Mouse (Mus musculus) thymus, adult 18-20 months (tissue): ENCODE measurements around the gene Ankrd11.

ENCODE experiments used
- DNase-seq, 2 experiments: peaks; one replicate each; pipeline ENCODE4 v3.0.0; 2022; ENCODE audit warnings: mixed read lengths in 2 of 2

Gene Ankrd11

DNA sequence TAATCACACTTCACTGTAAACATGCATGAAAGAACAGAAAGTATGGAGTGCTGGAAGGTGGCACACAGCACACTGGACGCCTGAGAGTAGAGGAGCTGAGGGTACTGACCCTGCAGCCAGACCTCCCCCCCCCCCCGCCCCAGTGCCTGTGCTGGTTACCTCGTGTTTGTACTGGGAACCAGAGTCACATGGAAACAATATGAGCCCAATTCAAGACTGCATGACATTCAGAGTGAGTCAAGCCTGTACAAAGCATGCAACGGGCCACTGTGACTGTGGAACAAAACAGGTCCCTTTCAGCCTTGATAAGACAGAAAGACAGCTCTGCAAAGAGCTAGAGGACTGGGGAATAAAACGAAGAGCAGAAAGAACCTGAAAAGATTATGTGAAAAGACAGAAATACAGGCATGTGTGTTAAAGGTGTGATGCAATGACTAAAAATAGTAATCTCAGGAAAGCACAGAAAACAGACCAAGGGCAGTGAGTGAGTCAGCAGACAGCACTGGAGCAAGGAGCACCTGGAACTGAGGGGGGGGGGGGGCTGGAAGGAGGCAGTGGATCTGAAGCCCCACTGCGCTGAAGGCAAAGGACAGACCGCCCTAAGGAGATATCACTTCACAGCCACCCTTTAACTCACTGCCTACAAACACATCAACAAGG, 118.5 kb downstream of the Ankrd11 start:
- DNase-seq: no peak

DNA sequence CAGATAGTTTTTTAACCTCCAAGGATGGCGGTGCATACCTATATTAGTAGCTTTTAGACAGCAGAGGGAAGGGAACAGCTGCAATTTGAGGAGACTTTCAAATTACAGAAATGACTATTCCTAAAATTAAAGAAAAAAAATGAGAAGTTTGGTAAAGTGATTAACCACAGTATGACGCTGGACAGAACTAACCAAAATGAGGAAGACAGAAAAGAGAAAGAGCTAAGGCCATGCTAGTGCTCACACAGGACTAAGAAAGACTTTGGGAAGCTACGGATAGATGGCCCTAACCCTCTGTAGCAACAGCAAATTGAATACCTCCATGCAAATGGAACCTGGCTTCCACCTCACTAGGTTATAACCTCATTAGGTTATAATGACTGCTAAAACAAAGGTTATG, 119.1 kb downstream of the Ankrd11 start:
- DNase-seq: no peak

DNA sequence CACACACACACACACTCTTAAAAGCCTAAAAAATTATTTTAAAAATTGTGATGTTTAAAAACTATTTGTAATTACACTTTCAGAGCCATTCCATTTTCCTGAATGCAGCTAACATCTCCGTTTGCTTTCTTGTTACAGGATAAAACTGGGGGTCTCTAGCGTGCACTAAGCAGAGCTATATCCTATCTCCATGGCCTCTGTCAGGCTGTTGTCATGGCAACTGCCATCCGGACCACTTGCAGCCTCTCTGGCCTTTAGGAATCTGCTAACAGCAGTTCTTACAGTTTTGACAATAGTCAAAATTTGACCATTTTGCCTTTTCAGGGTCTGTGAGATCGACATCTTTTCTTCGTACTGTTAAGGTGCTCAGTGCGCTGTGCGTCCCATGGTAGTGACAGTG, 121.2 kb downstream of the Ankrd11 start:
- DNase-seq: no peak

DNA sequence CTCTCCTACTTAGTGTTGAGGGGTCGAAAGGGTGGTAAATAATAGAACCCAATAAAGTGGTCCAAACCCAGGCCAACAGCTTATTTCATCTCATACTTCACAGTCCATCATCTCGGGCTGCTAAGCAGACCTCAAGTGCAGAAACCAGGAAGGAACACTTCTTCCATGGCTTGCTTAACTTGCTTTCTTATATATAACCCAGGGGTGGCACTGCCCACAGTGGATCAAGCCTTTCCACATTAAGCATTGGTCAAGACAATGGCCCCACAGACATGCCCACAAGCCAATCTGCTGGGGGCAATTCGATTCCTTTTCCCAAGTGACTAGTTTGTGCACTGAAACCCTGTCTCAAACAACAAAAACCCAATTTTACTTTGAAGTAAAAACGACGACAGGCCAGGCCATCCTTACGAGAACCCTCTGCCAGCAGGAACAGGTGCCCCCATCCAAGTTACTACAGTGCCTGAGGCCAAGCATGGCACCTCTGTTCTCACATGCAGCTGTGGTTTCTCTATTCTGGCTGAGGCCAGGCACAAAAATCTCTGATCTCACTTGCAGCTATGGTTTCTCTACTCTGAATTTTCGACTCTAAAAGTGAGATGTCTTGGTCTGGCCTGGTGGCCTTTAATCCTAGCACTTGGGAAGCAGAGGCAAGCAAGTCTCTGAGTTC, 123.5 kb downstream of the Ankrd11 start:
- no peak for DNase-seq

DNA sequence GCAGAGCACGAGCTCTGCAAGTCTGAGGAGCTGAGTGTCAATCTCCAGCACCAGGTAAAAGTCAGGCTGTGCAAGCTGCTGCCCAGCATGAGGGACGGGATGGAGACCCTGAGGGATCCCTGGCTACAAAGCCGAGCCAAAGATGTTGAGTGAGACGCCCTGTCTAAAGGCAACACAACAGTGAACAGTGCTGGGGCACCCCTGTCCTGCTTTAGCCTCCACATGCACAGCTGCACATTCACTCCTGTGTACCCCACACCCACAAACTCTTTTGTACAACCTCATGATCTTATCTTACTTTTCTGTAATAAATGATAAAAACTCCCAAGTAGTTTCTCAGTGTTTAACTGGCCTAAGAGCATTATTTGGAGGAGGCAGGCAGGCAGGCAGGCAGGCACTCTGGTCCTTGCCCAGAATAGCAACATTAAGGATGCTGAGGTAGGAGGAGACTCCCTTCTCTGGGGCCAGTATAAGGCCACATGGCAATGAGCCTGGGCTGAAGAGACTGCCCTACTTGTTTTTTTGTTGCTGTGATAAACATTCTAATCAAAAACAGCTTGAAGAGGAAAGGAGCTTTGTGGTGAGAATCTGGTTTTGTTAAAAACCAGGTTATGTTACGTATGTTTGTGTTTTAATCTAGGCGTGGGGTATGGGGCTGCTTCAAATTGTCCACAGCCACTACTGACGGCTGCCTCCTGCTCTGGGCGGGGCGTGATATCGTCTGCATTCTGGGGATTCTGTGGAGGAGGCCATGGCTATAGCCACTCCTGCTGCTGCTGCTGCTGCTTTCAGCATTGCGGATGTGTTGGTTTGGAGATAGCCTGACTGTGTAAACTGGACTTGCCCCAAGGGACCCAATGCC, 124.3 kb downstream of the Ankrd11 start:
- DNase-seq: no peak

DNA sequence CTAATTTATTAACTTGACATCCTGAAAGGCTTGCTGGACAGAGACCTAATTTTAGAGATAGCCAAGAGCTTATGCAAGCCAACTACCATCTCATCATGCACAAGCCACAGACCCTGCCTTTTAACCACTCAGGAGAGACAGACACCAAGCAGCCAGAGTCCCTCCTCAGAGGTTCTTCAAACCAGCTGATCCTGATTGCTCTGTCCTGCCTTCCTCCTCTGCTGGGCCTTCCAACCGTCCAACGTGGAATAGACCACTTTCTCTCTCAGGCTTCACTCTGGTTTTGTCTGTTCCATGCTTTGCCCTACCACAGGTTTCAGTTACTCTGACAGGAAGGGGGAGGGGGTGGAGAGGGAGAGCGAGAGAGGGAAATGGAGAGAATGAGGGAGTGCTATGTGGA, 125.3 kb downstream of the Ankrd11 start:
- no peak for DNase-seq

DNA sequence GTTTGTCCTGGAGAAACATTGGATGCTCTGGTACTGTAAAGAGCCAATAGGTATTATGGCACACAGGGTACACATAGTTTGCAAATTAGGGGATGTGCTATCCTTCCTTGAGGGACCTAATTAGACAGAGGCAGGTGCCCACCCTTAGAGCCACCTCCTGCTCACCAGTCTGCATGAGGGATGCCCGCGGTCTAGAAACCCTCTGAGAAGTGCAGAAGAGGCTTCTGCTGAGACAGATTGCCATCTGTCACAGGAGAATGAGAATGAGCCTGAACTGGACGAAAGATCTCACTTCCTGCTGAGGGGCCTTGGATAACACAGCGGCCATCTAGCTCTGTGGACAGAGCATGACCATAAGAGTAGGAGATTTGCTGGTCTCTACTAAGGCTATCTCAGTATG, 129.2 kb downstream of the Ankrd11 start:
- DNase-seq: no peak

DNA sequence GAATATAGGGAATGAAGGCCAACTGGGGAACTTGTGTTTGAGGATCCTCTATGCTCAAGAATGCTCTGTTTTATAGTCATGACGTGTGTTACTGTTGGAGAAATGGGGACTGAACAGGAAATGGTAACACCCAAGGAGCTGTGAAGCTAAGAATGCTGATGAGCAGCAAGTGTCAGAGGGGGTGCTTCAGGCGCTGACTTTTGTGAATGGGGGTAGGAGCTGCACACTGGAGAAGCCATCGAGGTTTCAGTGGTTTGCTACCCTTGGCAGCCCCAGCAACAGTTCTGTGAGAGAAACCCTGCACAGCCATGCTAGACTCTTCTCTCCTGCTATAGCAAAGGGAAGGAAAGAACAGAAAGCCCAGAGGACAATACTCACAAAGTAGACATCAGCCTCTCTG, 129.9 kb downstream of the Ankrd11 start:
- DNase-seq: no peak

DNA sequence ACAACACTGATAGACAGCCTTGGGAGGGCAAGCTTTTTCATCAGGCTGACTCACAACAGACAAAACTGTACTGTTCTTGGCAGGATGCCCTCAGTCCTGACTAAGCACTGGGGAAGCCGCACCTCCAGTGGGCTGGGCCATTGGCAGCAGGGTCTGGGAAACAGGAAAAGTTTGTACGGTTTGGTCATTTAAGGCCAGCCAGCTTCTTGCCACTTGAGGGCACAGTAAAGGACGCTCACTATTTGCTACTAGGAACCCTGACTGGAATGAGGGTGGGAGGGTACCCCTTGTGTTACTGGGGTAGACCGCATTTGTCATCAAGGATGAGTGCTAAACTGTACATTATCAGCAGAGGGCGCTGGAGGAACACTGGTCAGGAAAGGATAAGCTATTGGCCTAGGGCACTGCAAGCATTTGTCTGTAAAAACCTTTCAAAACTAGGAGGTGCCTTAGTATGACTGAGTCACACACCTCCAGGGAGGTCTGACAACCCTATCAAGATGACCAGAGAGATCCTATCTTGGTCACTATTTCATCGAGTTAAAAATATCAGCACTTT, 135.5 kb downstream of the Ankrd11 start:
- peak; percentile 52 to 70 for DNase-seq

DNA sequence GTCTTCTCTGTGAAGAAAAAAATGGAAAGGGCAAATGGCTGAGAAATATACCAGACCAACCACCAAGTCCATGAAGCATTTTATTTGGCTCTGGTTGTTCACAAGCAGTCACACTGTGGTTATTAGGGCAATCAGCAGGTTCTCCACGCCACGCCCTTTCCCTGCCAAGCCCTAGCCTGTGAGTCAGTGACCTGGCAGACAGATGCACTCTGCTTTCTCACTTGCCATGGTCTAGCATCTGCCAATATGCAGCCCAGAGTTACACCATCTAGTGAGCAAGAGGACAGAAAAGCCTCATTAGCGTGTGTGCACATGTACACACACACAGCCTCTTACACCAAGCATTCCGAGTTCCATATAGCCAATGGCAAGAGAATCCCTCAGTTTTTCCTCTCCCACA, 136.7 kb downstream of the Ankrd11 start:
- DNase-seq: no peak

DNA sequence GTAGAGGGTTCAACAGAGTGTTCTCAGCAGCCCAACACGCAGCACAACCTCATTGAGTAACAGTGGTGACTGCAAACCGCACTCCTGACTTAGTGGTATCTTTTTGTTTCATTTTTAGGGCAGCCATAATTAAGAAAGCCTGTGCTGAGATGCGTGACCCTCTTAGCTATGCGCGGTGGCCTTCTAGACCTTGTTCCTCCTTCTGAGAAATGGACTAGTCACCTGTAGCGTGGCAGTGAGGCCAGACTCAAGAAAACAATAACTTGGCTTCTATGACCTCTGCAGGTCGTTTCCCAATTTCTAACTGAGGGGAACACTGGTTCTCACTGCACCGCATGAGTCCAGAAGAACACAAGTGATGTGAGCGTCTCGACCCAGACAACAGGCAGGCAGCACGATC, 137.6 kb downstream of the Ankrd11 start:
- DNase-seq: no peak

DNA sequence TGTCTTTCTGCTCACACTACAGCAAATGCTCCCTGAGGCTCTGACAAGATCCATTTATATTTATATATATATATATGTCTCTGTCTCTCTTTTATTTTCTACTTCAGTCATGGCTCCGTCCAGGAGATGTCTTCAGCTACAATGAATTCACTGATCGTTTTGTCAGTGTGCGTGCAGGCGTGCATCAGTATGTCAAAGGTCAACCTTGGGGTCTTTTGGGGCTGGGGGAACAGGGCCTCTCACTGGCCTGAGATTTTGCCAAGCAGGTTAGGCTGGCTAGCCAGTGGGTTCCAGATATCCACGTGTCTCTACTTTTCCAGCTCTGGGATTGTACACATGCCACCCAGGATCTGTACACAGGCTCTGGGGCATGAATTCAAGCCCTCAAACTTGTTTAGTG, 139.1 kb downstream of the Ankrd11 start:
- DNase-seq: no peak

DNA sequence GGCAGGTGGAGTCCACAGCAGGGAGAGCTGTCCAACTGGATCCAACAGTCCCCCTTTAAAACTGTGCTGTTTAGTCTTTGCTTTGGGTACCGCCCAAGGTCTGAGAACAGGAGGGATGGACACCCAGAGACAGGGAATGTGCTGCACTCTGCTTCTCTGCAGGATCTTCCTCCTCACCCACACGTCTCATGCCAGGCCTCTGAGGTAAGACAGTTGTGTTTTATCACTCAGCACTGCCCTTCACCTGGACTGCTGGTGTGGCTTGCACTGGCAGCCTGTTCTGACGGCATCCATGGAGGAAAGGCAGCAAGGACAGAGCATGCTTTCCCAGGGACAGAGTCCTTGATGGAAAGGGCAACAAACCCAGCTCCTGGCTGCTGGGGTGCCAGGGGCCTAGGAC, 139.5 kb downstream of the Ankrd11 start:
- DNase-seq: no peak

DNA sequence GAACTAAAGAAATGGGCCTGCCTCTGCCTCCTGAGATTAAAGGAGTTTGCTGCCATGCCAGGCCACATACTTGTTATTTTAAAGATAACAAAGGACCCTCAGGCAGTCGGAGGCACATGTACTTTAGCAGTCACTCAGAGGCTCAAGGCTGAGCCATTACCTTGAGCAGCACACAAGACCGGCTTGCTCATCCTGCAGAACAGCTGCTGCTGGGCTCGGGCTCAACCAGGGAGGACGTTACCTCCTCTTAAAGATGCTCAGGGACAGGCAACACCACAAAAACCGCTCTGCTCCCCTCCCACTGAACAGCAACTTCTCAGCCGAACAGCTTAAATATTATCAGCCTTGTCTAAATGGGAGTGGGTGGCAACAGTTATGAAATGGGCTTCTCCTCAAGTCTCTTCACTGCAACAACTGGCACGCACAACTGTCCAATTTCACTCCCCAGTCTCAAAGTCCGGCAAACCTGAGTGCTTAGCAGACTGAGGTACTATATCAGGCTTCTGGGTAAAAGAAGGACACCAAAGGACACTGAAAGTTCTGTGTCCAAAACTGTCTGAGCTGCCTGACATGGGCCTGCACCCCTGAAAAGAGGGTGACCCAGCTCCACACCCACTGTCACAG, 140.1 kb downstream of the Ankrd11 start:
- no peak for DNase-seq

DNA sequence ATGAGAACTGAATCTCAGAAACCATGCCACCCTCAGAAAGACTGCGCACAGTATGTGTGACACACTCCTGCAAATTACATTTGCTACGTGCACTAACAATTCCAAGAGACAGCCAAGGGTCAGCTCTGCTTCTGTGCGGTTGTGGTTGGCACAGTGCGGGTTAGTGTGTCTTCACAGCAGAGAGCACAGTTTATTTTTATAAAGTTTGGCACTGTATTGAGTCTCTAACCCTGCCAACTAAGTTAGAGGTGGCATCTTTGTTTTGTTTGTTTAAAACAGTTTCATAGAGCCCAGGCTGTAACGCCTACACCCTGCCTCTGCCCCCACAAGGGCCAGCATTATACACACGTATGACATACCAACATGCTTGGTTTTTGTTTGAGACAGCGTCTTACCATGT, 140.6 kb downstream of the Ankrd11 start:
- DNase-seq: no peak

DNA sequence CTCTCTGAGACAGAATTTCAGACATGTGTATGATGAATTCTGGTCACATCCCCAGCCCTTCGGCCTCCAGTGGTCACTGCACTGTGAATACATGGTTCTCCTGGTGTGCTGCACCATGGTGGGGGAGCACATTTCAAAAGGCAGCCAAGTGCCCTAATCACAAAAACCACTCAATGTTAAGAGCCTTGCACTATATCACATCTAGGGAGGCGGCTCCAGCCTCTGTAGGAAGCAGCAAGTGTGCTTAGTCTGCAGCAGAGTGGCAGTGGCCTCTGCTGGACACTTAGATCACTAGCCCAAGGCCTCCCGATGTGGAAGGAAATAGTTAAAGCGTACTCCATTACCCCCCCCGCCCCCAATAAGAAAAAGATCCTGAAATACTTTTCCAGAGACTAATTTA, 143.0 kb downstream of the Ankrd11 start:
- no peak for DNase-seq

DNA sequence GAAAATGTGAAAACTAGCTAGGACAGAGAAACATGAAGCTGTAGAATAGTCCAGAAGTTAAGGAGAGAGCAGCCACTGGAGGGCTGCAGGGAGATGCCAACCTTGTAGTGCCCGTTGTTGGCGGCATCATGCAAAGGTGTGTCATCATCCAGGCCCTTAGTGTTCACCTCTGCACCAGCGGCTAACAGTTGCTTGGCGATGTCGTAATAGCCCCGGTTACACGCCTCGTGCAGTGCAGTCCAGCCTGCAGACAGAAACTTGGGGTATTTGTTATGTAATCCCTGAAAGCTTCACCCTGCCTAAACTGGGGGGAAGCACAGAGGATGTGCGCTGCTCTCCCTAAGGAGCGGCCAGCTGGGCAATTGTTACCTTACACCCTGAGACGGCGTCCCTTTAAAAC, 143.6 kb downstream of the Ankrd11 start:
- DNase-seq: no peak

DNA sequence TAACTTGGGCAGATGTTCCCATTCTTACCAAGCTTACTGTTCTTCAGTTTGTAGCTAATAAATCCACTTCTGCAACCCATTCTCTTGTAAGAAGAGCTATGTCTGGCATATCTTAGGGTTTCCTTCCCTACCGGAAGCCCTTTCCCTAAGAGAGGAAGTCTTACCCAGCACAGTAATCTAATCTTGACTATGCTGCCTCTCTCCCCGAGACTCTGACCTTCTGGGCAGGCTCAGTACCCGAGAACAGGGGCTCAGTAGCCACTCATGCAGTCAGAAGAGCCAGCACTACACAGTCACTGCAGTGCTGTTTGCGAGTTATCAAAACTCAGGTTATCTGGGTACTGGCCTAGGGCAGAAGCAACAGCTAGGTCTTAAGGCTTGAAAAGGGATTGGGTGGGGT, 144.1 kb downstream of the Ankrd11 start:
- no peak for DNase-seq

DNA sequence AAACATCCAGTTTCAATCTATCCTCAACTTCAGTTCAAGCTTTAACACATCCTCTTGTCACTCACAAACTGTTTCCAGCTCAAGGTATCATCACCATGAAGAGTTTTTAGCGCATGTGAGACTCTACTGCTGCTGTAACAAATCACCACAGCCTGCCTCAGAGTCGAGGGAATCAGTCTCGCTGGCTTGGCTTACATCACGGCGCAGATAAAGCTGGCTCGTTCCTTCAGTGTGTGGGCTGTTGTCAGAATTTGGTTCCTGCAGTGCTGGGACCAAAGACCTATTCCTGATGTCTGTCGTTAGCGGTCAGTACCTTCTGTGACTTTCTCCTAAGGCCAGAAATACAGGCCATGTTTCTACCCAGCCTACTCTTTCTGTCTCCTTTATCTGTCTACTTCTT, 144.9 kb downstream of the Ankrd11 start:
- no peak for DNase-seq

DNA sequence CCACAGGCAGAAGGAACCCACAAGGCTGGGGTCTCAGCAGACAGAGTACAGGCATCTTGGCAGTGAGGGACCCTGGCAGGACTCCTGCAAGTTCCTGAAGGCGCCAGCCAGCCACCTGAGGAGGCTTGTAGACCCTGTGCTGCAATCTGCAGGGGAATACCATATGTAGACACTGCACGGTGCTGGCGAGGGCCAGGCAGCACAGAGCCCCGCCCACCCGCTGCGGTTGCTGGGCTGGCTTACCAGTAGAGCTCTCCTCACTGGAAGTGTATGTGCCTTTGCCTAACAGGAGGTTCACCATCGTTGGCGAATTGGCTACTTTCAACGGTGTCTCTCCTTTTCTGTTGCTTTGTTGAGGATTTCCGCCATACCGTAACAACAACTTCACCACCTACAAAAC, 145.8 kb downstream of the Ankrd11 start:
- no peak for DNase-seq

DNA sequence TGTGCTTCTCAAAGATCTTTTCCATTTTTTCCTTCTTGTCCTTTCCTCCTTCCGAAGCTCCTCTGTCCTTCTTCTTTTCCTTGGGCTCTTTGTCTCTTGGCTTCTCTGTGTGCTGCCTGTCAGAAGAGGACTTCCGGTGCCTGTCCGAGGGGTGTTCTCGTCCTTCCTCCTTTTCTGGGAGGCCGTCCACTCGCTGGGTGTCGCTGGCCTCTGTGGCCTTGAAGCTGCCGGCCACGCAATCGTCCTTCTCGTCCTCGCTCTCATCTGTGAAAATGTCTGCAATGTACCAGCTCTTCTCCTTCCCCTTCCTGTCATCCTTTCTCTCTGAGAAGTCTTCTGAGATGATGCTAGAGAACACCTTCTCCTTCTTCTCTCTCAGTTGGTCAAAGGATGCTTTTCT, 148.6 kb downstream of the Ankrd11 start:
- no peak for DNase-seq

DNA sequence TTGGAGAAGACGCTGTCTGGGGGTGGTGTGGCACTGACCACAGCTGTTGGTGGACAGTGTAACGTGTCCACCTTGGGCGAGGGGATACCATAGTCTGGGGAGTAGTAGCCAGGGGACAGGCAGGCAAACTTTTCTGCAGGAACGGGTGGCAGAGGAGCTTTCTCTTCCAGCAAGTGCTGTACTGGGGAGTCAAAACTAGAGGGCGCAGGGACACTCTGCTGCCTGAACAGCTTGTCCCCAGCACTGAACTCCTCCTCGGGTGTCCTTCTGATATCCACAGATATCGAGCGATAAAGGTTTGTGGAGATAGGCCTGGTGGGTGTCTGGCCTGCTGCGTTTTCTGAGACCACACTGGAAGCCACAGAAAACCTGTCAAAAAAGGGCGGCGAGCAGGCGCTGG, 150.6 kb downstream of the Ankrd11 start:
- no peak for DNase-seq

DNA sequence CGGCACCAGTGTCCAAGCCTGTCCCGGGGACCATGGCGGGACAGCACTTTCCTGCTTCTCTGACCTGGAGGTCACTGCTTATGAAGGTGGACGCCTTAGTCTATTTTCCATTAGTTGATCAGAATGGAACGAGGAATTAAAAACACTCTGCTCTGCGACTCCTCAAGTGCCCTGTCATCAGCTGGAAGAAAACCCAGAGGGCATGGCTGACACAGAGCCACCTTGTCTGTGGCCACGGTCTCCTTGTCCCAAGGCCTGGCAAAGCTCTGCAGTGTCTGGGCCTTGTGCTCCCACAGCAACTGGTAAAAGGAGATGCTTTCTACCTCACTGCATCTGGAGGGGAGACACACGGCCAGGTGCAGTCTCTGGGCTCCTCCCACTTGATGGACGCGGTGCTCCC, 158.4 kb downstream of the Ankrd11 start:
- no peak for DNase-seq
